Mouse (Mus musculus): Measurements from ENCODE around the gene Gm525.
"Not testable (repeated sequence)": the region's sequence is repeated elsewhere in the genome, so short reads cannot be mapped to it uniquely, and the experiment has no call there.

Gm525 gene

GRCm38 (mm10) chr11:89073541-89073940 is at the start of gene Gm525:
TSS of gene Gm525 (plus strand) at chr11:89073841.
- DNase-seq = no peak

GRCm38 (mm10) chr11:89024181-89024881 is 49.3 kb upstream of the Gm525 start:
- DNase-seq = peak; percentile 94 to 95

GRCm38 (mm10) chr11:89025603-89026002 is 48.0 kb upstream of the Gm525 start:
- no peak for DNase-seq

- no peak for DNase-seq
Measured at GRCm38 (mm10) chr11:89026117-89026516, 47.5 kb upstream of the Gm525 start.

- peak in 1 of 2 experiments; percentile 51 for DNase-seq
Measured at GRCm38 (mm10) chr11:89027955-89028361, 45.7 kb upstream of the Gm525 start.

- DNase-seq = no peak
Measured at GRCm38 (mm10) chr11:89028871-89029405, 44.7 kb upstream of the Gm525 start.

- DNase-seq = no peak
Measured at GRCm38 (mm10) chr11:89030552-89030951, 43.1 kb upstream of the Gm525 start.

- no peak for DNase-seq
Measured at GRCm38 (mm10) chr11:89031189-89031588, 42.5 kb upstream of the Gm525 start.

GRCm38 (mm10) chr11:89034592-89034991 is 39.0 kb upstream of the Gm525 start:
- DNase-seq = no peak

GRCm38 (mm10) chr11:89035552-89035951 is 38.1 kb upstream of the Gm525 start:
- no peak for DNase-seq

GRCm38 (mm10) chr11:89038496-89038895 is 35.1 kb upstream of the Gm525 start:
- DNase-seq = no peak

GRCm38 (mm10) chr11:89039325-89039724 is 34.3 kb upstream of the Gm525 start:
- DNase-seq = peak; percentile 80 to 83

GRCm38 (mm10) chr11:89041073-89041472 is 32.6 kb upstream of the Gm525 start:
- DNase-seq = not testable (repeated sequence)

- peak in 1 of 2 experiments; percentile 28 for DNase-seq
Measured at GRCm38 (mm10) chr11:89043046-89043445, 30.6 kb upstream of the Gm525 start.

GRCm38 (mm10) chr11:89045501-89045900 is 28.1 kb upstream of the Gm525 start:
- DNase-seq = not testable (repeated sequence)

- no peak for DNase-seq
Measured at GRCm38 (mm10) chr11:89046021-89046420, 27.6 kb upstream of the Gm525 start.

GRCm38 (mm10) chr11:89051767-89052166 is 21.9 kb upstream of the Gm525 start:
- no peak for DNase-seq

- DNase-seq = no peak
Measured at GRCm38 (mm10) chr11:89055931-89056690, 17.5 kb upstream of the Gm525 start.

- peak; percentile 15 to 52 for DNase-seq
Measured at GRCm38 (mm10) chr11:89058515-89059270, 14.9 kb upstream of the Gm525 start.

- peak; percentile 23 to 63 for DNase-seq
Measured at GRCm38 (mm10) chr11:89059919-89060422, 13.7 kb upstream of the Gm525 start.

- DNase-seq = peak; percentile 94 to 96
Measured at GRCm38 (mm10) chr11:89060423-89061089, 13.1 kb upstream of the Gm525 start.

- DNase-seq = peak in 1 of 2 experiments; percentile 41
Measured at GRCm38 (mm10) chr11:89061362-89061761, 12.3 kb upstream of the Gm525 start.

Data from kidney, postnatal 25 days (tissue).